Mouse (Mus musculus) liver, adult 2 months (tissue): ENCODE data around the gene Plce1.

ENCODE experiments used
- CTCF ChIP-seq: fragments of 200-500 bp; IDR thresholded peaks from 2 replicates; pipeline ENCODE4 v1.5.1; 2011; ENCODE audit warnings: low read depth, low read length, control low read depth
- POLR2A ChIP-seq: fragments of 200-500 bp; IDR thresholded peaks from 2 replicates; pipeline ENCODE4 v1.6.1; 2011; ENCODE audit warnings: low read length, control low read depth; ENCODE audit not compliant: insufficient read depth; ENCODE audit errors: extremely low read depth

DNA sequence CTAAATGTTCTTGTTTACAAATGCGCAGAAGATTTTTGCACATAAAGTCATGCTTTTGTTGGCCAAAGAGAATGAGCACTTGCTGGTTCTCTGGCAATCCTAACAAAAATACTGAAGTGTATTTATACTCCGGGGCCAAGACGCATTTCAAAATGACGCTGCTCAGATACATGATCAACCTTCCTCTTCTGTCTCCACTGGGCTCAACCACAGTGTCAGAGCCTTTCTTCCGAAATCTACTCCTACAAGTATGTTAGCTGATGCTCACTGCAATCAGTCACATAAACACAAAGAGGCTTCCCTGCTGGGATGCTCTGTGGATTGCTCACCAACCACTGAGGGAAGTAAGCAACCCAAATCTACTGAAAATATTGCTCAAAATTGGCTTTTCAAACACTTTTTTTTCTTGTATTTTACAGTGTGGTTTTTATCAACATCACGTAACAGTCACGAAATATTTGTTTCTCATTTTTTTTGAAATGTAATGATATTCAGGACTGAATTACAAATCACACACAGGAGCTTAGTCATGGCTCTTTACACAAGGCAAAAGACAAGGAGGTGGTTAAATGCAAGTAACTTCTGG is 191.2 kb downstream of the Plce1 start:
- TF ChIP-seq CTCF (no peak), POLR2A (no peak)
